Mouse (Mus musculus): ENCODE results near the gene Nudcd3. TPM values are rescaled to one million over a fixed set of nuclear protein-coding genes. Genes with fewer than 3 reads are reported as not detected.
A peak's percentile ranks its signal among the peaks of the same experiment; 100 is the strongest.

Gene Nudcd3
- total RNA-seq, 2 experiments from 2014 or later, result 54.4 to 57.1 TPM

GRCm38 (mm10) chr11:6180811-6181399, 19.3 kb downstream of the Nudcd3 start:
- intact Hi-C loops (cut with DNase I; ENCODE audit: low total_unique reads), result no loop called here
- DNase-seq, result no peak

- DNase-seq, result no peak
- intact Hi-C loops (cut with DNase I; ENCODE audit: low total_unique reads), result no loop called here
Measured at GRCm38 (mm10) chr11:6179194-6179593, 21.0 kb downstream of the Nudcd3 start.

- DNase-seq, result no peak
- intact Hi-C loops (cut with DNase I; ENCODE audit: low total_unique reads), result no loop called here
Measured at GRCm38 (mm10) chr11:6178673-6179166, 21.5 kb downstream of the Nudcd3 start.

GRCm38 (mm10) chr11:6177781-6178420, 22.3 kb downstream of the Nudcd3 start:
- intact Hi-C loops (cut with DNase I; ENCODE audit: low total_unique reads), result no loop called here
- DNase-seq, result no peak

GRCm38 (mm10) chr11:6175506-6175905, 24.7 kb downstream of the Nudcd3 start:
- no peak for DNase-seq
- intact Hi-C loops (cut with DNase I; ENCODE audit: low total_unique reads), result no loop called here

GRCm38 (mm10) chr11:6174719-6175118, 25.5 kb downstream of the Nudcd3 start:
- intact Hi-C loops (cut with DNase I; ENCODE audit: low total_unique reads), result no loop called here
- no peak for DNase-seq

GRCm38 (mm10) chr11:6169041-6169663, 31.1 kb downstream of the Nudcd3 start:
- intact Hi-C loops (cut with DNase I; ENCODE audit: low total_unique reads), result no loop called here
- no peak for DNase-seq

GRCm38 (mm10) chr11:6166351-6166750, 33.9 kb downstream of the Nudcd3 start:
- intact Hi-C loops (cut with DNase I; ENCODE audit: low total_unique reads), result no loop called here

GRCm38 (mm10) chr11:6165391-6166081, 34.7 kb downstream of the Nudcd3 start:
- DNase-seq, result no peak
- intact Hi-C loops (cut with DNase I; ENCODE audit: low total_unique reads), result no loop called here

More at GRCm38 (mm10) chr11:6166351-6166750, 33.9 kb downstream of the Nudcd3 start:
- peak; percentile 11 for DNase-seq

GRCm38 (mm10) chr11:6164781-6165180, 35.4 kb downstream of the Nudcd3 start:
- no peak for DNase-seq
- intact Hi-C loops (cut with DNase I; ENCODE audit: low total_unique reads), result no loop called here

GRCm38 (mm10) chr11:6163706-6164105, 36.5 kb downstream of the Nudcd3 start:
- intact Hi-C loops (cut with DNase I; ENCODE audit: low total_unique reads), result no loop called here
- no peak for DNase-seq

- intact Hi-C loops (cut with DNase I; ENCODE audit: low total_unique reads), result no loop called here
- DNase-seq, result no peak
Measured at GRCm38 (mm10) chr11:6163062-6163461, 37.2 kb downstream of the Nudcd3 start.

- DNase-seq, result no peak
- intact Hi-C loops (cut with DNase I; ENCODE audit: low total_unique reads), result no loop called here
Measured at GRCm38 (mm10) chr11:6161549-6161948, 38.7 kb downstream of the Nudcd3 start.

GRCm38 (mm10) chr11:6160663-6161271, 39.4 kb downstream of the Nudcd3 start:
- DNase-seq, result no peak
- intact Hi-C loops (cut with DNase I; ENCODE audit: low total_unique reads), result no loop called here

GRCm38 (mm10) chr11:6159704-6160275, 40.4 kb downstream of the Nudcd3 start:
- intact Hi-C loops (cut with DNase I; ENCODE audit: low total_unique reads), result no loop called here
- no peak for DNase-seq

- intact Hi-C loops (cut with DNase I; ENCODE audit: low total_unique reads), result no loop called here
- DNase-seq, result no peak
Measured at GRCm38 (mm10) chr11:6158515-6158914, 41.7 kb downstream of the Nudcd3 start.

- DNase-seq, result no peak
- intact Hi-C loops (cut with DNase I; ENCODE audit: low total_unique reads), result no loop called here
Measured at GRCm38 (mm10) chr11:6157119-6157518, 43.1 kb downstream of the Nudcd3 start.

- intact Hi-C loops (cut with DNase I; ENCODE audit: low total_unique reads), result no loop called here
- DNase-seq, result peak; percentile 53
Measured at GRCm38 (mm10) chr11:6156651-6157050, 43.6 kb downstream of the Nudcd3 start.

- DNase-seq, result no peak
- intact Hi-C loops (cut with DNase I; ENCODE audit: low total_unique reads), result no loop called here
Measured at GRCm38 (mm10) chr11:6154211-6154701, 46.0 kb downstream of the Nudcd3 start.
